9 mouse cellular contexts compared by ENCODE assay signal in genomic region chr8:113632634-113633033, GRCm38 (mm10). TPM values are rescaled to one million over a fixed set of nuclear protein-coding genes. Genes with fewer than 3 reads are reported as not detected.
A peak's percentile ranks its signal among the peaks of the same experiment; 100 is the strongest.
DNase-seq lines count a peak whose midpoint lies in the region; ATAC-seq and TF ChIP-seq lines count a peak whose summit lies in the region.
"Had no signal": no experiment of that assay in that cellular context is flagged by ENCODE, and none has a peak within 500 bp of the region (broad histone marks: within the 10 kb centered on the region; RNA-seq: fewer than 3 reads in every experiment).

No protein-coding gene starts in this region.

- H3K27me3 ChIP-seq in E14TG2a.4 (ENCODE audit: insufficient read depth, low read length) = no peaks in the 10 kb centered on the region
- H3K27me3 ChIP-seq: limb, embryonic 12.5 days had no signal

- no peak overlapping the region for H3K4me3 ChIP-seq in E14TG2a.4 (replicated peaks; ENCODE audit: low read length)
- H3K4me3 ChIP-seq: limb, embryonic 12.5 days had no signal

- H3K36me3 ChIP-seq in E14TG2a.4 (ENCODE audit: insufficient read depth, low read length) = peaks cover under 1% of the 10 kb centered on the region; the same call in 1 of the 2 replicates

- peak; percentile 28 for TF ChIP-seq CTCF in E14TG2a.4 (conservative IDR thresholded peaks at IDR 0.05; ENCODE audit: low read length)

- no peaks in the 10 kb centered on the region for H3K9me3 ChIP-seq in E14TG2a.4 (ENCODE audit: low read length)
- H3K9me3 ChIP-seq: limb, embryonic 12.5 days had no signal

- H3K4me1 ChIP-seq in E14TG2a.4 (replicated peaks; ENCODE audit: low read depth, low read length) = peaks cover 12% of the 10 kb centered on the region

- peak; percentile 74 for DNase-seq in layer of hippocampus, adult 11-12 months (ENCODE audit: low spot score)
- DNase-seq in layer of hippocampus, postnatal 36 days = no peak
- DNase-seq in R1 (ENCODE audit: low read depth, low spot score) = peak; percentile 38
- peak; percentile 50 for DNase-seq in forelimb bud, embryonic 11.5 days (ENCODE audit: low read depth, low spot score)
- DNase-seq in retina, adult 2 months (ENCODE audit: low read depth, low spot score) = peak; percentile 33

- no peak for ATAC-seq in inflammation-experienced regulatory T-cells, adult 6 months

RNA-seq across cellular contexts. Expression of gene Mon1b, which starts 2.8 kb away (rescaled TPM):
- 10 to 100 TPM; 23.9 to 25.8 TPM for total RNA-seq in layer of hippocampus, postnatal 36 days (2021)
- polyA plus RNA-seq in inflammation-experienced regulatory T-cells, adult 6 months (2017; shearing (Covaris generic)) = 10 to 100 TPM; 11.5 to 18.2 (median 13.1) TPM

RNA-seq across cellular contexts. Expression of gene Syce1l, which starts 10.4 kb away (rescaled TPM):
- total RNA-seq in layer of hippocampus, postnatal 36 days (2021) = not detected
- not detected for polyA plus RNA-seq in inflammation-experienced regulatory T-cells, adult 6 months (2017; shearing (Covaris generic))
- polyA plus RNA-seq: limb, embryonic 12.5 days; small intestine, adult 2 months had no signal

Comparison
In these comparisons a context has a peak if more than half of its experiments do, and no peak if none do; other contexts are left out.
1. DNase-seq: peak in layer of hippocampus, adult 11-12 months (single experiment), R1 (single experiment), forelimb bud, embryonic 11.5 days (single experiment) and retina, adult 2 months (single experiment); none in layer of hippocampus, postnatal 36 days (0 of 2).